Mouse (Mus musculus) retina, postnatal 1 day (tissue): ENCODE measurements around the gene Mag.
"Not testable (repeated sequence)": the region's sequence is repeated elsewhere in the genome, so short reads cannot be mapped to it uniquely, and the experiment has no call there.

Experiments used
- DNase-seq: peaks from one replicate; pipeline ENCODE4 v3.0.0-alpha.2; 2012

The Mag gene

DNA sequence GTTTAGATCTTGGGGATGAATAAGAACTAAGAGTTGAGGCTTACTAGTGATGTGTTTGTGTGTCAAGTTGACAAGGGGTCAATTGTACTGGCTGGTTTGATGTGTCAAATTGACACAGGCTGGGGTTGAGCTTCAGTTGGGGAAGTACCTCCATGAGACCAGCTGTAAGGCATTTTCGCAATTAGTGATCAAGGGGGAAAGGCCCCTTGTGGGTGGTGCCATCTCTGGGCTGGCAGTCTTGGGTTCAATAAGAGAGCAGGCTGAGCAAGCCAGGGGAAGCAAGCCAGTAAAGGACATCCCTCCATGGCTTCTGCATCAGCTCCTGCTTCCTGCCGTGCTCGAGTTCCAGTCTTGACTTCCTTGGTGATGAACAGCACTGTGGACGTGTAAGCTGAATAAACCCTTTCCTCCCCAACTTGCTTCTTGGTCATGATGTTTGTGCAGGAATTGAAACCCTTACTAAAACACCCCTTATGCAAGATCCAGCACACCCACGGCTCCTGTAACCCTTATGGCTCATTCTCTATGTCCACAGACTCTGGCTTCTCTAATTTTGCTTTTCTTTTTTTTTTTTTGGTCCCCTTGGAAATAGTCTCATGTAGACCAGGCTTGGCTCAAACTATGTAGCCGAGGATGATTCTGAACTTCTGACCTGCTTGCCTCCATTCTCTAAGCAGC, 20.9 kb upstream of the Mag start:
- DNase-seq, result not testable (repeated sequence)

- DNase-seq, result not testable (repeated sequence)
Measured at GRCm38 (mm10) chr7:30924581-30924980, 9.9 kb upstream of the Mag start, which contains the start of gene Hamp2. Gene Hamp2, minus strand, starts transcription at chr7:30924681.

GRCm38 (mm10) chr7:30924071-30924470, 9.4 kb upstream of the Mag start:
- no peak for DNase-seq

GRCm38 (mm10) chr7:30922490-30922889, 7.8 kb upstream of the Mag start:
- not testable (repeated sequence) for DNase-seq

- no peak for DNase-seq
Measured at GRCm38 (mm10) chr7:30920217-30920616, 5.5 kb upstream of the Mag start.

DNA sequence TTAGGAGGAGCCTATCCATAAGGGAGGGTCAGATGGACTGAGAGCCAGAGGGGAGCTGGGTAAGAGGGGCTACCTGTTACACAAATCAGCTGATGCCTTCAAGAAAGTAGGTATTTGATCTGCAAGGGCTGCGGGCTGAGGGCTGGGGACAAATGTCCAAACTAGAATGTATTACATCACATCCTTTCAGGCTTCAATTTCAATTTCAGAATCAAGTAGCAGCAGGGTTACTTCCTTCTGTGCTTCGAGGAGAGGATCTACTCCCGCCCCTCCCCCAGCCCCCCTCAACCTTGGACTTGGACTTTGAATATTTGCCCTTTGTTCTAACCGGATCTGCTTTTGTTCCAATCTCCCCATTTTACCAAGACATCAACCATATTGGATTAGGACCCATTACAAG, 2.5 kb upstream of the Mag start:
- no peak for DNase-seq

- no peak for DNase-seq
Measured at GRCm38 (mm10) chr7:30916713-30917112, 2.0 kb upstream of the Mag start.

DNA sequence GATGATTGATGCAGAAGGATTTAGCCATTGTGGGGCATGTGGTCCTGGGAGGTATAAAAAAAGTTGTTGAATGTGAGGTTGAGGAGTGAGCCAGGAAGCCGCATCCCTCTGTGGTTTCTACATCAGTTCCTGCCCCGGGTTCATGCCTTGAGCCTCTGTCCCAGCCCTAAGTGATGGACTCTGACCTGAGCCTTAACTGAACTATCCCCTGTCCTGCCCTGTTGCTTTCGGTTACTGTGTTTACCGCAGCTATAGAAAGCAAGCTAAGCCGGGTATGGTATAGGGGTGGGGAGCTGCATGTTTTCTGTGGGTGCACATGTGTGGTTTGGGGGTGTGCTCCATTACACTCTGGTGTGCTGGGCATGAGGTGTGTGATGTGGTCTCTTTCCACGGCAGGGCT, 4.9 kb downstream of the Mag start:
- DNase-seq, result no peak

DNA sequence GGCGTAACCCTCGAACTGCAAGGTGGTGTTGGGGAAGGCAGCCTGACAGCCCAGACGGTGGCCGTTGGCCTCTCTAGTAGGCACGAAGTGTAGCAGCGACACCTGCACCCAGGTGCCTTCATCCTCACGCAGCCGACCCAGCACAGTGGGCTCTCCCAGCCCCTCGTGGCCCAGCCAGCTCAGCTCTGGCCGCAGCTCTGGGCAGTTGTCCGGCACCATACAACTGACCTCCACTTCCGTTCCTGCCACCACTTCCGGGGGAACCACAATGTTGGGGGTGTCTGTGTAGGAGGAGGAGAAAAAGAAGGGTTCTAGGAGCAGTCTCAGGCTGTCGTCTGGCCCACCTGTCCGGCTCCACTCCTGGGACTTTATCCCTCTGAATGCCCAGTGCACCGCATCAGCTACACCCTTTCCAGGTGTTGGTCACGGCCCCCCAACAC, 5.7 kb downstream of the Mag start:
- DNase-seq, result no peak

GRCm38 (mm10) chr7:30908277-30908991, 6.2 kb downstream of the Mag start:
- DNase-seq, result peak; percentile 53

DNA sequence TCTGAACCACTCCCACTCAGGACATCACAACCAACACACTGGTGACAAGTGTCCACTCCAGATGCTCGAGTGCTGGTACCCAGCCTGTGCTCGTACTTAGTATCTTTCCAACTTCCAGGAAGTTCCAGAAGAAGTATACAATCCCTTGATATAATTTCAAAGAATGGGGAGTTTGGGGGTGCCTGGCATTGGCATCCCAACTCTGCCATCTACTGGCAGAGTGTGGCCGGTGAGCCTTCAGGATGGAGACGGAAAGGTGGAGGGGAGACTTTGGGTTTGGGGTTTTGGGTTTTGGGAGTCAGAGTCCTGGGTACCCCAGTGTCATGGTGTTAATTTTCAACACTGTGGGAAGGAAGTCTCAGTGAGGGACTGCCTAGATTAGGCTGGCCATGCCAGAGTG, 10.6 kb downstream of the Mag start:
- no peak for DNase-seq

GRCm38 (mm10) chr7:30895217-30895616, 19.5 kb downstream of the Mag start:
- DNase-seq, result no peak

DNA sequence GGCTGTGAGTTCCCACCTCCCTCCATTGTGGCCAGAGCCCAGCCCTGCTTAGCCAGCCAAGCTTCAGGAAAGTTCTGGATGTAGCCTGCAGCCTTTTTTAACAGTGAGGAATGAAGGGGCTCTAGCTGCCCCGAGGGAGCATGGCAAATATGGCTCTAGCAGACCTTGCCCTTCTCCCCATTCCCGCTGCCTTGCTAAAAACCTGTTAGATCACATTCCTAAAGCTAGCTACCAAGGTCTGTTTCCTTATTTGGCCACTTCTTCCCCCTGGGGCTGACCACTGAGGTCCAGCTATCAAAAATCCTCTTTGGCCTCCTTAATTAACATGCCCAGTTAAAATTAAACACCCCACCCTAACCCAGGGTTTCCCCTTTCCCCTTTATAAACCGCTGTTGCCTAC, 22.2 kb downstream of the Mag start:
- no peak for DNase-seq

- no peak for DNase-seq
Measured at GRCm38 (mm10) chr7:30891746-30892145, 22.9 kb downstream of the Mag start.

DNA sequence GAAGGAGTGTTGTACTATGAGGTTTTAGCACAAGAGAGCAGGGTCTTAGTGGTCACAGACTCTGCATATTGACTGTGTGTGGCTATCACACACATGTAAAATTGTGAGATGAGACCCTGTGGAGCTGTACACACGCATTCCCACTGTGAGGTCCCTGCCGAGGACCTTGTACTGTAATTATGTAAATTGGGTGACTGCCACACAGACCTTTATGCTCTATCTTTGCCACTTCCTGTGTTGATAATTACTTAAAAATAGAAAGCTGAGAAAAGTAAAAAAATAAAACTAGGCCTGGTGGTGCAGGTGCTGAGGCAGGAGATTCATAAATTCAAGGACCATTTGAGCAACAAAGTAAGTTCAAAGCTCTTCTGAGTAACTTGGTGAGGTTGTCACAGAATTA, 24.0 kb downstream of the Mag start:
- DNase-seq, result no peak

DNA sequence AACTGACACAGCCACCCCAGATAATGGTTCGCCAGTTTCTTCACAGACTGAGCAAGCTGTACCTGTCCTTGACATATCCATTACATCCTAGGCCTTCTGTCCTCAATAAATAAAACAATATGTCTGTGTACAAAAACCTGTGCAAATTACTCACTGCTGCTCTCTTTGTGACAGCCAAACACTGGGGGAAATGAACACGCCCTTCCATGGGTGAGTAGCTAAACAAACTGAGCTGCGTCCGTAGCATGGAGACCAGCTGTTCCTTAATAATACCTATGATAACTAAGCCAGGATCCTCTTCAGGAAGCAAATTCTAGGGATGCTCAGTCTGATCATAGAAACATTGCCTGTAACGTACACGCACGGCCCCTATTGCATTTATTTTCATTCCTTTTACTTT, 25.9 kb downstream of the Mag start:
- no peak for DNase-seq

GRCm38 (mm10) chr7:30887568-30888188, 27.0 kb downstream of the Mag start:
- DNase-seq, result no peak

DNA sequence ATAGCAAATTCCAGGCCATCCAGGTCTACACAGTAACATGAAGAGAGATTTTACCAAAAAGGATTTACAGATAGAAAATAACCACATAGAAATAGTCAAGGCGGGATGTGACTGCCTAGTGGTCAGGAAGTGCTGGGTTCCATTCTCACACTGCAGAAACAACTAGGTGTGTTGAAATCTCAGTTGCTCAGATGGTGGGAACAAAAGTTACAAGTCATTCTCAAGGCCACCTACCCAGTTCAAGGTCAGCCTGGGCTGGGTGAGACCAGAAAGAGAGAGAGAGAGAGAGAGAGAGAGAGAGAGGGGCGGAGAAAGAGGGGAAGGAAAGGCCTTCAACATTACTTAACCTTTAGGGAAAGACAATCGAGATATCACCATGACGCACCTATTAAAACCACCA, 27.8 kb downstream of the Mag start:
- DNase-seq, result no peak

DNA sequence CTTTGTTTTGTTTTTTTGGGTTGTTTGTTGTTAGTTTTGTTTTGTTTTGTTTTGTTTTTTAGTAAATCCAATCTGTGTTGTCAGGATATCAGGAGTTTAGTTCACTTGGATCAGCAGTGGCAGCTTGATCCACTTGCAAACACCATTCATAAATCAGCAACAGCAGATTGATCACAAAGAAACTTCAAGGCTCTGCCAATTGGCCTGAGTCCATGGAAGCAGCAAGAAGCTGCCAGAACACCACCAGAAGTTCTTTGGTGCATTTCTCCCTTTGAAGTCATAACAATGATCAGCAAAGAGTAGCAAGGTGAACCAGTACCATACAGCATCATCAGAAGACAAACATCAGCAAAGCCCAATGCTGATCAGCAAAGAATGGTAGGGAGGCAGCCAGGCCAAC, 30.6 kb downstream of the Mag start:
- no peak for DNase-seq

- DNase-seq, result no peak
Measured at GRCm38 (mm10) chr7:30881367-30881766, 33.3 kb downstream of the Mag start.

DNA sequence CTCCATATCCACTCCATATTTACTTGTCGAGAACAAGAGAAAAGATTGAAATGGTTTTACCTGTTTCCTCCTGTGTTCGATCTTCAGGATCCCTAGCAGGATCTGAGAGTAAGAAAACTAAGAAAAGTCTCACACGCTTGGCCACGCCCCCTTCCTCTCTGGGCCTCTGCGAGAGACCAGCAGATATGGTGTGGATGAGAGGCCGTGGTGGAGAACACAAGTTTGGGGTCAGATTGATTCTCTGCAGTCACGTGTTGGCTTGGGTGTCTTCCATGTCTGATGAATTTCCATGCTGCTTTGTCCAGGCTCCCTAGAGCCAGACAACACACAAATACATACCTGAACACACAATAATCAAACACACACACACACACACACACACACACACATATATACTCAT, 34.5 kb downstream of the Mag start, which contains the start of gene Cd22:
Gene Cd22, minus strand, starts transcription at position 167 of the 400 bp plus-strand sequence.
- DNase-seq, result no peak

DNA sequence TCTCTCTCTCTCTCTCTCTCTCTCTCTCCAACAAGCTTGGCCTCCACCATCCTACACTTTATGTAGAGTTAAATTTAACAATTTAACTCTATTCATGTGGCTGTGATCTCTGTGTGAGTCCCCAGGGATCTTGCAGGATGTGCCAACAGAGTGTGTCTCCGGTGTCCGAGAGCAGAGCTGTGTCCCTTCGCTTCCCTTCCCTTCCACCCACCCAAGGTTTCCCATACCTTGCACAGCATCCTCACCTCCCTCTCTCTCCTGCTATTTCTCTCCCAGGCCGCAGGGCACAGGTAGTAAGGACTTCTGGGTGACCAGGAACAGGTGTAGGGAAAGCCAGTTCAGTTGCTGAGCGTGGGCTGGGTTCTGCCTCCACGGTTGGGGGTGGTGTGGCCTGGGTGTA, 35.7 kb downstream of the Mag start:
- no peak for DNase-seq

- DNase-seq, result peak; percentile 84
Measured at GRCm38 (mm10) chr7:30873083-30873482, 41.6 kb downstream of the Mag start.

DNA sequence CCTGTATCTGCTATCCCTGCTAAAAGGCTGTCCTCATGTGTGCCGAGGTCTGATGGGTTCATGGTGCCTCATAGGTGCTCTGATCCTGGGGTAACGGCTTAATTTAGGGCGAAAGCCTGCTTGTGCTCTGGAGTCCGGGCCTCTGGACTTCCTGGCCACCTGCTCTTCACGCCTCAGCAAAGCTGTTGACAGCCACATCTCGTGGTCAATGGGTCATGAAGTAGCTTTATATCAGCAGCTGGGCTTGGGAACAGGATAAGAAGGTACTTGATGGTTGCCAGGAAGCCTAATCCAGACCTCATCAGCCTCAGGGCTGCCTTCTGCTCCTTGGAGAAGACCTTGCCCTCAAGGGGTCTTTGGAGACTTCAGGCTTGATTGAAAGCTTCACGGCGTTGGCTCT, 51.3 kb downstream of the Mag start:
- DNase-seq, result no peak
